Mouse (Mus musculus) frontal cortex, adult (tissue): ENCODE results near the gene Sgms1.
"Not testable (repeated sequence)": the region's sequence is repeated elsewhere in the genome, so short reads cannot be mapped to it uniquely, and the experiment has no call there.

ENCODE experiments used
- ATAC-seq: cut with Nextera tagmentation; 2 replicates; pipeline ENCODE4 v1.9.2; 2017; ENCODE audit warnings: mild to moderate bottlenecking, moderate library complexity, mixed read lengths; ENCODE audit not compliant: low TSS enrichment

Gene Sgms1

GRCm38 (mm10) chr19:32142383-32142782 lies 247.1 kb downstream of the Sgms1 start:
- no peak for ATAC-seq

DNA sequence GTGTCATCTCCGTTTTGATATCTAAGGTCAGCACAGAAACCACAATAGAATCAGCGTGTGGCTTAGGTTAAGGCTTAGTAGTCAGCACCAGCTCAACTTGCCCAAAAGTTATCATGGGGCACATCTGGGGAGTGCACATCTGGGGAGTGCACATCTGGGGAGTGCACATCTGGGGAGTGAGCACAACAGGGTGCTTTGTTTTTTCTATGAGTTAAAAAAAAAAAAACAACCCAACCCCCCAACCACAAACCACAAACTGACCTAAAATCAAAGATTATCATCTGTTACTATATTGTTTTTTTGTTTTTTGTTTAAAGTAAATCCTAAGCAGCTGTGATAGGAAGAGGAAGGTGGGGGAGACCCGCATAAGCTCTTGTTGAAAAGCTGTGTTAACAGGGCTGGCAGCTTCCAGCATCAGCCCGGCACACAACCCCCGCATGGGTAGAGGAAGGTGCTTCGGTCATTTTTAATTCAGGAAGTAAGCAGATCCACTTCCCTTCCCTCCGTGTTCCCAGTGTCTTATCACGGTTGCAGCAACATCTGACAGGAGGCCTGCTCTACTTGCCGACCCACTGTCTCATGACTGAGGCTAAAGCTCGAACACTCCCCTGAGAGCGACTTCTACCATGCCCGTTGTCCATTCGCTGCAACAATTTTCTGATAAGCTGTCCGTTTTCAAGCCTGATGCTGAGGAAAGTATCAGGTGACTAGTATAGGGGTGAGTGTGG lies 251.0 kb downstream of the Sgms1 start:
- no peak for ATAC-seq

DNA sequence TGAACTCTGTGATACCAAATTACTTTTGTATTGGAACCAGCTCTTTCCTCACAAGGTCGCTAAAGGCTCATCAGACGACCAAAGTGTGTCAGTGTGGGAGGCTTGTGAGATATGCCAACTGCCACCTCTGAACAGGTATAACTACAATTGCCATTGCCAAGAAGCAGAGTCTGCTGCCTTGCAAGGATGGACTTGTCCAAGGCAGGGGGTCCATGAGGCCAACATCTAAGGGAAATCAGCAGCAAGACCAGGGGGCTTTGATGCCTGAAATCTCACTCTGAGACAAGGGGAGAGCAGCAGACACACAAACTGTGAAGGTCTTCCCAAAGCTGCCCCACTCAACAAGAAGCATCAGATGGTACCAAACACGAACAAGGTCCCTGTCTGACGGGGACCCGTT lies 251.6 kb downstream of the Sgms1 start:
- ATAC-seq: no peak

GRCm38 (mm10) chr19:32136888-32137625 lies 252.5 kb downstream of the Sgms1 start:
- ATAC-seq: peak; percentile 86

DNA sequence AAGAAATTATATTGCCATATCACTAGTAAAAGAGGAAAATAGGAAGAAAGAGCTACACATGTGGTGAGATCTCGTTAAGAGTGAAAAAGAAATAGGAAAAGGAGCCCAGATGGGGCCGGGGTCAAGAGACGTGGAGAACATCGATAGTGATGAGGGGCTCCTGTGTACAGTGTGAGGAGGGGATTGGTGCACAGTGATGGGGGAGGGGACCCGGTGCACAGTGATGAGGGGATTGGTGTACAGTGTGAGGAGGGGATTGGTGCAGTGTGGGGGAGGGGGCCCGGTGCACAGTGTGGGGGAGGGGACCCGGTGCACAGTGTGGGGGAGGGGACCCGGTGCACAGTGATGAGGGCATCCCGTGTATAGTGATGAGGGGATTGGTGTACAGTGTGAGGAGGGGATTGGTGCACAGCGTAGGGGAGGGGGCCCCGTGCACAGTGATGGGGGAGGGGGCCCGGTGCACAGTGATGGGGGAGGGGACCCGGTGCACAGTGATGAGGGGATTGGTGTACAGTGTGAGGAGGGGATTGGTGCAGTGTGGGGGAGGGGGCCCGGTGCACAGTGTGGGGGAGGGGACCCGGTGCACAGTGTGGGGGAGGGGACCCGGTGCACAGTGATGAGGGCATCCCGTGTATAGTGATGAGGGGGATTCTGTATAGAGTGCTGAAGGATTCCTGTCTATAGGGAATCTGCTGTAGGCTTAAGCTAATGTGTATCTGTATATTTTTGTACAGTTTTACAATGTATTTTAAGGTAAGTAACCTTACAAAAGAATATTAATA lies 257.6 kb downstream of the Sgms1 start:
- not testable (repeated sequence) for ATAC-seq

DNA sequence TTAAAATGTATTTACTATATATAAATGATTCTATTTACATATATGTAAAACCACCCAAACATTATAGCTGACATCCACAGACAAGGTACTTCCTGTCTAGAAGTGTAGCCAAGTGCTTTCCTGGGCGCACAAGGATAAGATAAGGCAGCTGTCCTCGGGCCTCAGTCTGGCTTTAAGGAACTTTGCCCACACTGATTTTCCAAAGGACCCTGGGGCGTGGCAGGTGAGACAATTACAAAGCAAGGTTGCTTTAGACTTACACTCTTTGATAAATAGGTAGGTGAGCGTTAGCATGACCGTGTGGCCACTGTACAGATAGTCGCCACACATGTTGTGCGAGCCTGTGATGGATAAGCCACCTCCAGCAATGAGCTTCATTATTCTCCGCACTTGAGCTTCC lies 260.2 kb downstream of the Sgms1 start:
- ATAC-seq: no peak

DNA sequence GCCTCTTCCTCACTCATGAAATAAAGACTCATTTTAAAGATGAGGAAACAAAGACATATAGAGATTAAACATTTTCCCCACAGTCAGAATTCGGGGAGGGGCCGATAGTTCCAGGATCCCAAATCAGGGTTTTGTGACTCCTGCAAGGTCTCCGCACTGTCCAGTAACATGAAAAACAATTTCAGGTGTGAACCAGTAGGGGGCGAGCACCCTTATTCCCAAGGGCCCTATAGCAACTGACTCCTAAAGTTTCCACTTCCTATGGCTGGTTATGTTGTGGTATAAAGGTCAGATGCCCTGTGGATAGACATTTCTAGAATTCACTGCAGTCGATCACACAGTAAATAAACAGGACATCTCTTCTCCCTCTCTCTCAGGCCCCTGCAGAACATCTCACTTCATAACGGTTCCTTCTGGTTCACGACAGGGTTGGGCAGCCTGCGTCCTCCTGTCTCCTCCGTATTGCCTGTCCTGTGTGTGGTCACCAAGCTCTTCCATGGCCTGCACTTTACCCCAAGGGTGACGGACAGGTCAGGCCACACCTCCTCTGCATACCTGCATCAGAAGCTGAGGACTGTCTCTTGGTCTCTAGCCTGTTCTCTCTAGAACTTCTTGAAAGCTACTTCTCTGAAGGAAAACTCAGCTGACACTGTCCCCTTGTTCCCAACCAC lies 262.2 kb downstream of the Sgms1 start:
- peak; percentile 72 for ATAC-seq

DNA sequence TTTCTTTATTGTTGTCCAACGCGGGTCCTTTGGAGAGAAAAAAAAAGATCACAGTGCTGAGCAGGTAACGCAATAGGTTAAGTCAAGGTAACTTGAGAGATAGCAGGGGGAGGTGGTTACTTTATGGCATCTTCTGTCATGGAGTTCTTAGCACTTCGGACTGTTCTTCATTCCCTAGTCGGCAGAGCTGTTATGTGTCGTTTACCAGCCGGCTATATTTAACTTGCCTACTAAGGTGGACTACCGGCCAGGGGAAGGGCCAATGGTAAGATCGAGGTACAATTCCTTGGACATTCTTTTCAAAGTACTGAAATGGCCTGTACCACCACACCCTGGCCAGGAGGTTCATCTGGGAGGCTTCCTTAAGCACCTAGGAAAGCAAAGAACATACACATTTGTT lies 265.4 kb downstream of the Sgms1 start:
- ATAC-seq: no peak

- no peak for ATAC-seq
Measured at GRCm38 (mm10) chr19:32123196-32123595, 266.3 kb downstream of the Sgms1 start.

GRCm38 (mm10) chr19:32120798-32121197 lies 268.7 kb downstream of the Sgms1 start:
- no peak for ATAC-seq

GRCm38 (mm10) chr19:32119666-32120065 lies 269.8 kb downstream of the Sgms1 start:
- ATAC-seq: no peak

GRCm38 (mm10) chr19:32118496-32118895 lies 271.0 kb downstream of the Sgms1 start:
- no peak for ATAC-seq

DNA sequence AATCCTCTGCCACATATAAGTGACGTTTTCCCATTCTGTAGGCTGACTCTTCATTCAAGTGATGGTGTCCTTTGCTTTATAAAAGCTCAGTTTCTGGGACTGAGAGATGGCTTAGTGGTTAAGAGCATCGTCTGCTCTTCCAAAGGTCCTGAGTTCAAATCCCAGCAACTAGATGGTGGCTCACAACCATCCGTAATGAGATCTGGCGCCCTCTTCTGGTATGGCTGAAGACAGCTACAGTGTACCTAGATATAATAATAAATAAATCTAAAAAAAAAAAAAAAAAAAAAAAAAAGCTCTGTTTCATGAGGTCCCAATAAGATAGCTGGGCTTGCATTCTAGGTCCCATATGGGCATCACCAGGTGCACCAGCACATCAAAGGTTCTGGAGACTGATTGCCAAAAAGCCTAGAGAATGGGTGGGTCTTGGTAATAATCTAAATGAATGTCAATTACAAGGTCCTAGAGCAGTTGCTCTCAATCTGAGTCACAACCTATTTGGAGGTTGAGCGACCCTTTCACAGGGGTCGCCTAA lies 272.0 kb downstream of the Sgms1 start:
- ATAC-seq: no peak

DNA sequence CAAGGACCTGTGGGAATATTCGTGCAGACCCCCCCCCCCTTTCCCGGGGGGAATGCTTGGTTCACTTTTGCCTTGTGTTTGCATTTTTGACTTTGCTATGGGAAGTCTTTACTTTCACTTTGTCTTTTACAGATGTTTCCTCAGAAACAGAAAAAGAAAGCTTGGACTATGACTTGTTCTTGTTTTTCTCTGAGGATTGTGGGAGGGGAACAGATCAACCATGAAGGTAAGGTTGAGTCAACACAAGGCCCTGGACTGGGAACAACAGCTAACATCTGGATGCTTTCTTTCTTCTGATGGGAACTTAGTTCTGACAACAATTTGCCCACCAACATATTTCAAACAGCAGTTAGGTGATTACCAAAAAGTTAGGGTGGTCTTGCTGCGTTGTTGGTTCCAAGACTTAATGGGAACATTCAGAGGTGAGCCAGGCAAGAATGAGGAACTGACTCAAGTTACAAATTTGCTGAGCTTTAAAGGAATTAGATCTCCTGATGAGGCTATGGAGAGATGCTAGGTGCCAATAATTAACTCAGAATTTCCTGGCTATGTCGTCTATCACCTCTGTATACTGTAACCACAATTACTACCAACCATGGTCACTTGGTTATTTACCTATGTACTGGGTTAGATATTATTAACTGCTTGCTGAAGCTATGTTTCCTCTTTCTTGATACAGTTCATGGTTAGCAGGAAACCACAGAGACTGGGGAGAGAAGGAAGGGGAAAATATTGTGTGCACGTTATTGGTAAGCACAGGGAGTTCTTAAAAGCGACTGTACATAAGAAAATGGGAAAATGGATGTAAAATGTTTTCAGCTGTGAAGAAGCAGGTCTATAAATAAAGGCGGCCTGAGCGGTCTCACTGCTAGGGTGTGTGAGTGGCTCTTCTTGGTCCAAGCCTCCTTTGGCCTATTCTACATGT lies 277.4 kb downstream of the Sgms1 start:
- ATAC-seq: no peak

DNA sequence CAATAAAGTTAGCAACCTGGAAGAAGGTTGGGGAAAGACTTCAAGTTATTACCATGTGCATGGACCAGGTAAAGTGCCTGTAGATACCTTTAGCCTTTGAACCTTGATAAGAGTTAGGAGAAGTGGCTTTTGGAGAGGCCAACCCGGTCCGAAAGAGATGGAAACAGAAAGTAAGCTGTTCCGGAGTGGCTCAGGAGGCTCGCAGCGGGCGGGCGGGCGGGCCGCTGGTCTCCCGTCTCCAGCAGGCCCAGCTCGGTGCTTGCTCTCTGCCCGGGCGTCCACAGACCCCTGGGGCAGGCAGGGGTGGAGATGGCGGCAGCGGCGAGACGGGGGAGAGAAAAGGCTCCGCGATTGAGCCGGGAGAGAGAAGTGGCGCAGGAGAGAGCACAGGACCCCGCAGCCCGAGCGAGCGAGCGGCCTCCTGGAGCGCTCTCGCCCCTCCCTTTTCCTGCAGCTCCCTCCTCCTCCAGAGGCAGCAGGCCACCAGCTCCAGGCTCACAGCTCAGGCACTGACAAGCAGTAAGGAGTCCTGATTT lies 281.7 kb downstream of the Sgms1 start, which contains the start of gene Asah2:
Asah2 (minus strand) TSS at position 441 of the 536 bp plus-strand sequence.
- ATAC-seq: peak; percentile 98

GRCm38 (mm10) chr19:32106750-32107149 lies 282.8 kb downstream of the Sgms1 start:
- no peak for ATAC-seq

- no peak for ATAC-seq
Measured at GRCm38 (mm10) chr19:32104217-32104616, 285.3 kb downstream of the Sgms1 start.

DNA sequence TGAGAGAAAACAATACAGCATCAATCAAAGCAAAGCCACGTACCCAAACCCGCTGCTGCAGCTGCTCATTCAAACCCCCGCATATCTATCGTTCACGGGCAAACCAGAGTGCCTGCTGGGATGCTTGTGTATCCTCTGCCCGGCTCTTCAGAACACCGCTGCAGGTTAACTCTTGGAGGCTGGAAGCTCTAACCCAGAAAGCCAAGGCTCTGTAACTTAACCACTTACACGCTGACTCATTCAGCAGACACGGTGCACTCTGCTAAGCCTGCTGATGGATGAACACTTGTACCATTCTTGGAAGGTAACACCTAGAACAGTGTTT lies 286.6 kb downstream of the Sgms1 start:
- peak; percentile 88 for ATAC-seq

DNA sequence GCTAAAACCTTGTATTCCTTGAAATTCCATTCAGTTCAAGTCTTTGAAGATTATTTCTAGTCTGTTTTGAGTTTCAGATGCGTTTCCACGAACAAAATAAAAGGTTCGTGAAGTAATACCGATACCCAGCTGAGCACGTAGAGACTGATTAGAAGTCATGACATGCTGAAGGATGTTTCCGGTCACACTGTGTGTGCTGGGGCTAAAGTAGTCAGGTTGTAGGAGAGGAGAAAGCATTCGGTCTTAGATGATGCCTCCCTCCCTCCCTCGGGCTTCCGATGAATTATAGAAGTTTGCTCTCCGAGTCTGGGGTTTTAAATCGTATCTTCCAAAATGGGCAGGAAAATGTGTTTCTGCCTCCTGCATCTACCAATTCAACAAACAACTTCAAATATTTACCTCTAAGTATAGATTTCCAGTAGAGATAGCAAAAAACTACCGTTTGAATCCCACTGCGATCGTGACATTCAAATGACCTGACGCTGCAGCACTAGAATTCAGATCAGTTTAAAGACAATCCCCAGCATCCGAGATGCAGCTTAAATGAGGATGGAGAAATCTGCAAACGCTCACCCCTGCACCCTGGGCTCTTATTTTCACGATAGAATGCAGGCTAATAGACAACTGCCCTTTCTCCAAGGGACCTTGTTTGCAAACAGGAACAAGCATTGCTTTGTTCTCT lies 287.1 kb downstream of the Sgms1 start:
- peak; percentile 56 for ATAC-seq

- ATAC-seq: no peak
Measured at GRCm38 (mm10) chr19:32098582-32098981, 290.9 kb downstream of the Sgms1 start.
